Mouse (Mus musculus): Measurements from ENCODE around the gene Armc2. TPM values are rescaled to one million over a fixed set of nuclear protein-coding genes. Genes with fewer than 3 reads are reported as not detected.

Gene Armc2
- polyA plus RNA-seq, 1 experiment from 2014 or later, result 1.4 TPM

Other genes starting within 250 kb of the Armc2 start
- gene Cep57l1, start 208.6 kb downstream of the Armc2 start, polyA plus RNA-seq (2016; fragmentation: Nextera tagmentation; extraction: Ambion mirVana), result 22.1 and 23.6 TPM in 2 replicates
- gene Sesn1, start 208.5 kb downstream of the Armc2 start, polyA plus RNA-seq (2016; fragmentation: Nextera tagmentation; extraction: Ambion mirVana), result 18.9 and 20.6 TPM in 2 replicates

Data from heart, embryonic 10.5 days (tissue).